Mouse (Mus musculus) T-cell, adult 2 months (primary cell): ENCODE data around the gene Dera.
"Not testable (repeated sequence)": the region's sequence is repeated elsewhere in the genome, so short reads cannot be mapped to it uniquely, and the experiment has no call there.

ENCODE experiments used
- DNase-seq: peaks from one replicate; pipeline ENCODE4 v3.0.0; 2022; ENCODE audit warnings: low spot score

Dera gene

GRCm38 (mm10) chr6:137754056-137754856, at the start of gene Dera:
Gene Dera, plus strand, starts transcription at chr6:137754546.
- DNase-seq: peak; percentile 86

- DNase-seq: no peak
Measured at GRCm38 (mm10) chr6:137706209-137706608, 48.1 kb upstream of the Dera start.

GRCm38 (mm10) chr6:137708726-137709405, 45.5 kb upstream of the Dera start:
- not testable (repeated sequence) for DNase-seq

- DNase-seq: no peak
Measured at GRCm38 (mm10) chr6:137710179-137711037, 43.9 kb upstream of the Dera start.

- DNase-seq: no peak
Measured at GRCm38 (mm10) chr6:137712654-137713309, 41.6 kb upstream of the Dera start.

GRCm38 (mm10) chr6:137713310-137713664, 41.1 kb upstream of the Dera start:
- DNase-seq: no peak

- DNase-seq: no peak
Measured at GRCm38 (mm10) chr6:137716802-137717201, 37.5 kb upstream of the Dera start.

GRCm38 (mm10) chr6:137722220-137722931, 32.0 kb upstream of the Dera start:
- DNase-seq: no peak

- DNase-seq: peak; percentile 25
Measured at GRCm38 (mm10) chr6:137723898-137724297, 30.4 kb upstream of the Dera start.

GRCm38 (mm10) chr6:137734460-137734845, 19.9 kb upstream of the Dera start:
- no peak for DNase-seq

GRCm38 (mm10) chr6:137734846-137735609, 19.3 kb upstream of the Dera start, which contains the start of gene Strap:
Gene Strap, plus strand, starts transcription at chr6:137735078.
- peak; percentile 95 for DNase-seq

- peak; percentile 6 for DNase-seq
Measured at GRCm38 (mm10) chr6:137735671-137736238, 18.6 kb upstream of the Dera start.

- no peak for DNase-seq
Measured at GRCm38 (mm10) chr6:137740972-137741371, 13.4 kb upstream of the Dera start.

GRCm38 (mm10) chr6:137744700-137745099, 9.6 kb upstream of the Dera start:
- DNase-seq: no peak

GRCm38 (mm10) chr6:137747174-137747928, 7.0 kb upstream of the Dera start:
- no peak for DNase-seq

- DNase-seq: no peak
Measured at GRCm38 (mm10) chr6:137751551-137752274, 2.6 kb upstream of the Dera start.

GRCm38 (mm10) chr6:137752275-137752655, 2.1 kb upstream of the Dera start:
- DNase-seq: no peak

- no peak for DNase-seq
Measured at GRCm38 (mm10) chr6:137754857-137755232, 499 bp downstream of the Dera start.

GRCm38 (mm10) chr6:137756310-137756709, 2.0 kb downstream of the Dera start:
- DNase-seq: peak; percentile 24
